19 mouse cellular contexts compared by ENCODE assay signal in the genomic region with DNA sequence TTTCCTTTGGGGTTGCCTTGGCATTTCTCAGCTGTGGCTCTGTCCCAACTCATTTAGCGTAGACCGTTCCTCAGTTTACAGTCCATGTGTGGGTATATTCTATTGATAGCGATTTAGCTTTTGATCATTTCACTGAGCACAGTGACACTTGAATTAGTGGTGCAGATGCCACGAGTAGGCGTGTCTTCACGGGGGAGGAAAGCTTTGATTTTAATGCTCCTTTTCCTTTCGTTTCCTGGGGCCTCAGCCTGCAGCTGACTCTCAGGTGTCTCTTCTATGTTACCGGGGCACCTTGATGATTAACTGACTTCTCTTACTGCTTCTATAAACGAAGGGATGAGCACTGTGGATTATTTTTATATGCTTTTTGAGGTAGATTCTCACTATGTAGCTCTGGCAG. TPM values are rescaled to one million over a fixed set of nuclear protein-coding genes. Genes with fewer than 3 reads are reported as not detected.
DNase-seq lines count a peak whose midpoint lies in the region; ATAC-seq lines count a peak whose summit lies in the region.
"Had no signal": no experiment of that assay in that cellular context is flagged by ENCODE, and none has a peak within 500 bp of the region (broad histone marks: within the 10 kb centered on the region; RNA-seq: fewer than 3 reads in every experiment).

No protein-coding gene starts in this region.

- peak; percentile 76 for ATAC-seq in CD4-positive, CD25-positive, alpha-beta regulatory T cell, adult 4 months
- ATAC-seq: forebrain, embryonic 15.5 days; hindbrain, embryonic 16.5 days; intestine, postnatal 0 days had no signal

- peak; percentile 49 for DNase-seq in heart, adult 11 months
- DNase-seq in heart, postnatal 14 days: no peak
- peak; percentile 42 for DNase-seq in induced T-regulatory cell, adult 2 months (ENCODE audit: low read depth)
- no peak for DNase-seq in kidney, postnatal 36 days
- DNase-seq in layer of hippocampus, adult 11-12 months (ENCODE audit: low spot score): no peak
- DNase-seq in adrenal gland, postnatal 25 days: no peak
- DNase-seq: adrenal gland, postnatal 10 days; cerebellum, adult 11 months; cerebellum, adult 2 months; cerebellum, adult 9-11 months; cerebellum, postnatal 25 days; gastrocnemius, postnatal 10 days; heart, adult 18-20 months; heart, postnatal 36 days had no signal

- intact Hi-C loops in heart, postnatal 14 days (cut with DNase I): no loop called here

RNA-seq across cellular contexts. Expression of gene Mtap, which starts 32.0 kb away (rescaled TPM):
- 10 to 100 TPM; 17.3 to 17.5 TPM for total RNA-seq in heart, postnatal 14 days (2021)
- polyA plus RNA-seq in CD4-positive, CD25-positive, alpha-beta regulatory T cell, adult 4 months (2017; shearing (Covaris generic)): 10 to 100 TPM; 30.9 to 35.6 TPM
- total RNA-seq in adrenal gland, postnatal 25 days (2021): 40.4 and 45.4 TPM in 2 replicates
- polyA plus RNA-seq: erythroblast, embryonic 14.5 days had no signal

Comparison
In these comparisons a context has a peak if more than half of its experiments do, and no peak if none do; other contexts are left out.
1. DNase-seq: peak in heart, adult 11 months (single experiment) and induced T-regulatory cell, adult 2 months (single experiment); none in heart, postnatal 14 days (0 of 2), kidney, postnatal 36 days (0 of 2), layer of hippocampus, adult 11-12 months (single experiment) and adrenal gland, postnatal 25 days (single experiment).